Mouse (Mus musculus) embryo, embryonic 11.5 days (tissue): Measurements from ENCODE around the gene Dmrtc2.
A peak's percentile ranks its signal among the peaks of the same experiment; 100 is the strongest.

Experiments
- DNase-seq: peaks from one replicate; pipeline ENCODE4 v3.0.0-alpha.2; 2012; ENCODE audit warnings: low read depth, low spot score

The Dmrtc2 gene

DNA sequence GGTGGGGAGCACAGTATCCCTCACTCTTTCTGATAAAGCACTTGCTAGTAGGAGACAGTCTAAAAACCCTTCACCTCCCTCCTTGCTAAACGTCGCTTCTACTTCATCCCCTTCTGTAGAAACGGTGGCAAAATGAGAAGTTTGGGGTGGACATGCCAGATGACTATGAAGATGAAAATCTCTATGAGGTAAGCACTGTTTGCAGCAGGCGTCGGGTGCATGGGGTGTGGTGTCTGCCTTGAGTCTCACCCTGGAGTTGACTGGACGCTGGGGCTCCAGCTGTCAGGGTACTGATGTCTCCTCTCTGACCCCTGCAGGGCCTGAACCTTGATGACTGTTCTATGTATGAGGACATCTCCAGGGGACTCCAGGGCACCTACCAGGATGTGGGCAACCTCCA lies 31.3 kb downstream of the Dmrtc2 start:
- DNase-seq = no peak

DNA sequence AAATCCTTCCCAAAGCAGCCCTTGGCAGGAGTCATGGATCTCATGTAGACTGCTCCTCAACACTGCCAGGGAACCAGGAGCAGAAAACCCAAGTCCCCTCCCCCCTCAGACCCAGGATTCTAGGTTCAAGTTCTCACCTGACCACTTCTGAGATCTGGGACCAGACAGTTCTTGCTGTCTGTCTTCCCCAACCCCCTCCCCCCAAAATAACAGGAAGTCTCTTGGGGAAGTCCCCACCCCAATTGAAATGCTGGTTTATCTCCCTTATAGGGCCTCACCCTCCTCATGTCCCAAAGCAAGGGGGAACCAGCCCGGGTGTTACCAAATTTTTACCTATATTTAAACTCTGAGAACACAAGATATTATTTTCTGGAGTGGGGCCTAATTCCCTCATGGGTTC lies 32.0 kb downstream of the Dmrtc2 start:
- DNase-seq = no peak

DNA sequence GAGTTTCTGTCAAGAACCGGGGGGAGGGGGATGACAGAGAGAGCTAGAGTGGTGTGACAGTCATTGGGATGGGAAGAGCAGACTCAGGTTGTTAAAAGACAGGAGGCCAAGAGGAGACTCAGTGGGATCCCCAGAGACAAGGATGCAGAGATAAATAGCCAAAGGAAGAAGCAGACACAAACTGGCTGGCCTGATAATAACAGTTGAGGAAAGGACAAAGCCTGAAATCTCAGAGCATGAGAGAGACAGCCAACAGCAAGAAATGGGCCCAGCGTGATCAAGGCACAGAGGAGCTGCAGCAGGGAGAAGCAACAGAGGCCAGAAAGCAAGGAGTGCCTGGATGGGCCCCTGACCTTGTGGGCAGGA lies 32.4 kb downstream of the Dmrtc2 start:
- no peak for DNase-seq

- DNase-seq = no peak
Measured at GRCm38 (mm10) chr7:24902630-24903443, 33.0 kb downstream of the Dmrtc2 start, which contains the start of gene Arhgef1. Arhgef1 (plus strand) TSS chr7:24902912.

DNA sequence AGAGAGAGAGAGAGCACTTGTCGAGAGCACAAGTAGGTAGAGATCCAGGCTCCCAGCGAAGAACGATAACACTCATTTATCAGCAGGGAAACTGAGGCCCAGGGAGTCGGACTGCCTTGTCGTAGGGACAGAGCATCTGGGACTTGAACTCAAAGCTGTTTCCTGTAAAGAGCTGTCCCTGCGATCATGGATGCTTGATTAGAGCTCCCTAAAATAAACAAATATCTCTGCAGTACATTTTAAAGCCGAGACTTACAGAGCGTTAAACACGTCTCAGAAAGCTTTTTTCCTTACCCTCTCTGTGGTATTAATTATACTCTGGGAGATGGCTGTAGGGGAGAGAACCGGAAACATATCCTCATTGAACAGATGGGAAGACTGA lies 33.6 kb downstream of the Dmrtc2 start:
- no peak for DNase-seq

- peak; percentile 93 for DNase-seq
Measured at GRCm38 (mm10) chr7:24904070-24904483, 34.2 kb downstream of the Dmrtc2 start.

- peak; percentile 62 for DNase-seq
Measured at GRCm38 (mm10) chr7:24904936-24905335, 35.1 kb downstream of the Dmrtc2 start.

GRCm38 (mm10) chr7:24906551-24906950 lies 36.7 kb downstream of the Dmrtc2 start:
- no peak for DNase-seq

GRCm38 (mm10) chr7:24907211-24907748 lies 37.4 kb downstream of the Dmrtc2 start:
- no peak for DNase-seq

DNA sequence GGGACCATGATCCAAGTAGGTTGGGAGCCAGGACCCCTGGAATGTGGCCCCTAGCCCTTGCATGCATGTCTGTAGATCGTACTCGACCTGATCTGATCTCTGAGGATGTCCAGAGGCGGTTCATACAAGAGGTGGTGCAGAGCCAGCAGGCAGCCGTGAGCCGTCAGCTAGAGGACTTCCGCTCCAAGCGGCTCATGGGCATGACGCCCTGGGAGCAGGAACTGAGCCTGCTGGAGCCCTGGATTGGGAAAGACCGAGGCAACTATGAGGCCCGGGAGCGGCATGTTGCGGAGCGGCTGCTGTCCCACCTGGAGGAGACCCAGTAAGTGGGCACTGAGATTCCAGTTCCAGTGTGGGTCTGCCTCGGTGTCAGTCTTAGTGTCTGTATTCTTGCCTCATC lies 42.6 kb downstream of the Dmrtc2 start:
- no peak for DNase-seq

GRCm38 (mm10) chr7:24918763-24919323 lies 49.0 kb downstream of the Dmrtc2 start:
- no peak for DNase-seq

DNA sequence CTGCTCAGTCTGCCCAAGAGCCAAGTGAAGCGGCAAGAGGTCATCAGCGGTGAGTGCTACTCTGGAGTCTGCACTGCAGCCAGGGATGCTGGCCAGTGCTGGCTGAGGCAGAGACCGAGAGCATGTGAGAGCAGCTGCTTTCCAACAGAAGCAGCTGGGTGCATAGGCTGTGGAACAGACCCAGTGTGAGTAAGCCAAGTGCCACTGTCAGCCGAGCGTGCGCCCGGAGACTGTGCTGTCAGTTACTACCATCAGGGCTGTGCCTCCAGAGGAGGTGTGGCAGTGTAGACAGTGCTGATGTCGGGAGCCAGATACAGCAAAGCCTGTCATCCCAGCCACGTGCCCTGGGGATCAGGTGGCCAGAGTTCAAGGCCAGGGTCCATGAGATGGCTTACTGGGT lies 49.9 kb downstream of the Dmrtc2 start:
- no peak for DNase-seq
